Mouse (Mus musculus) cortical plate, adult 2 months (tissue): ENCODE results near the gene Mea1.

Source experiments
- CTCF ChIP-seq: fragments of 200-500 bp; IDR thresholded peaks from 2 replicates; pipeline ENCODE4 v1.5.1; 2011; ENCODE audit warnings: mild to moderate bottlenecking, control low read depth, low read length; ENCODE audit not compliant: insufficient read depth; ENCODE audit errors: extremely low read depth
- POLR2A ChIP-seq: fragments of 200-500 bp; IDR thresholded peaks from 2 replicates; pipeline ENCODE4 v1.6.1; 2011; ENCODE audit warnings: mild to moderate bottlenecking, low read length, control low read depth; ENCODE audit not compliant: insufficient read depth; ENCODE audit errors: extremely low read depth

- TF ChIP-seq POLR2A (peak; percentile 85), CTCF (no peak)
Observed at GRCm38 (mm10) chr17:46673850-46674529, 4.6 kb upstream of the Mea1 start, which contains the start of gene Rrp36.
